Mouse (Mus musculus) thymus, postnatal 10 days (tissue): ENCODE measurements at regions not wholly inside any gene's neighbourhood (a gene's known extent, or its start where the extent isn't known, plus 50 kb on each side); places are given as distances from the start of the nearest gene placed in this dataset.

Source experiments
- DNase-seq, 2 experiments: peaks; one replicate each; pipeline ENCODE4 v3.0.0; 2021; ENCODE audit warnings: low spot score in 2 of 2

- DNase-seq: no peak
Measured at GRCm38 (mm10) chrX:12219474-12219873, 59.3 kb upstream of the Bcor start.

- DNase-seq: no peak
Measured at GRCm38 (mm10) chrX:12224314-12224713, 64.2 kb upstream of the Bcor start.

GRCm38 (mm10) chrX:12225116-12225891 is 65.1 kb upstream of the Bcor start:
- no peak for DNase-seq

GRCm38 (mm10) chrX:12225892-12226206 is 65.7 kb upstream of the Bcor start:
- DNase-seq: no peak

GRCm38 (mm10) chrX:12240505-12241011 is 80.4 kb upstream of the Bcor start:
- DNase-seq: no peak

GRCm38 (mm10) chrX:12241751-12242150 is 81.6 kb upstream of the Bcor start:
- no peak for DNase-seq

GRCm38 (mm10) chrX:12249071-12249470 is 88.9 kb upstream of the Bcor start:
- DNase-seq: no peak

- no peak for DNase-seq
Measured at GRCm38 (mm10) chrX:12249911-12250310, 89.8 kb upstream of the Bcor start.

- DNase-seq: peak; percentile 46 to 55
Measured at GRCm38 (mm10) chrX:12251853-12252679, 91.9 kb upstream of the Bcor start.

GRCm38 (mm10) chrX:12252680-12253021 is 92.5 kb upstream of the Bcor start:
- no peak for DNase-seq

- DNase-seq: no peak
Measured at GRCm38 (mm10) chrX:12256758-12257157, 96.6 kb upstream of the Bcor start.

GRCm38 (mm10) chrX:12263834-12264233 is 103.7 kb upstream of the Bcor start:
- DNase-seq: no peak

- DNase-seq: no peak
Measured at GRCm38 (mm10) chrX:12284741-12285140, 124.6 kb upstream of the Bcor start.

GRCm38 (mm10) chrX:12285141-12285540 is 125.0 kb upstream of the Bcor start:
- DNase-seq: no peak

GRCm38 (mm10) chrX:12285976-12286909 is 126.1 kb upstream of the Bcor start:
- no peak for DNase-seq

- DNase-seq: no peak
Measured at GRCm38 (mm10) chrX:12286910-12287522, 126.9 kb upstream of the Bcor start.

GRCm38 (mm10) chrX:12287656-12288561 is 127.8 kb upstream of the Bcor start:
- no peak for DNase-seq

- no peak for DNase-seq
Measured at GRCm38 (mm10) chrX:12288562-12289117, 128.5 kb upstream of the Bcor start.

- no peak for DNase-seq
Measured at GRCm38 (mm10) chrX:12293146-12293545, 133.0 kb upstream of the Bcor start.

GRCm38 (mm10) chrX:12294452-12294851 is 134.3 kb upstream of the Bcor start:
- no peak for DNase-seq
